Mouse (Mus musculus) G1E (cell line): ENCODE data around the gene Nxpe5.

Source experiments
- CTCF ChIP-seq: IDR thresholded peaks from 2 replicates; pipeline ENCODE4 v1.5.1; 2012; ENCODE audit warnings: low read depth, low read length, inconsistent platforms, mixed read lengths
- GATA2 ChIP-seq: IDR thresholded peaks from 2 replicates; pipeline ENCODE4 v1.6.1; 2012; ENCODE audit warnings: low read depth, low read length, inconsistent platforms, borderline replicate concordance
- TAL1 ChIP-seq: conservative IDR thresholded peaks from 2 replicates; pipeline ENCODE4 v1.6.1; 2012; ENCODE audit warnings: low read depth, low read length, inconsistent platforms, mixed read lengths

- TF ChIP-seq TAL1 (no peak), CTCF (no peak), GATA2 (no peak)
Observed at GRCm38 (mm10) chr5:138223287-138223686, 2.4 kb upstream of the Nxpe5 start.
